Mouse (Mus musculus): ENCODE results near the gene Plcb3.
"Not testable (repeated sequence)": the region's sequence is repeated elsewhere in the genome, so short reads cannot be mapped to it uniquely, and the experiment has no call there.

Plcb3 gene

GRCm38 (mm10) chr19:6975537-6976521 is at the start of gene Plcb3:
Plcb3 (minus strand) TSS chr19:6976470.
- peak; percentile 76 for DNase-seq

- peak; percentile 71 for DNase-seq
These were observed 44.0 kb upstream of the Plcb3 start for GRCm38 (mm10) chr19:7020224-7020641.

- DNase-seq, result no peak
These were observed 42.9 kb upstream of the Plcb3 start, which contains the start of gene Fermt3 for GRCm38 (mm10) chr19:7019191-7019590. Fermt3 (minus strand) TSS chr19:7019469.

GRCm38 (mm10) chr19:7018546-7018945 is 42.3 kb upstream of the Plcb3 start:
- no peak for DNase-seq

GRCm38 (mm10) chr19:7017541-7018457 is 41.5 kb upstream of the Plcb3 start:
- no peak for DNase-seq

- DNase-seq, result no peak
These were observed 38.3 kb upstream of the Plcb3 start for GRCm38 (mm10) chr19:7014481-7015135.

GRCm38 (mm10) chr19:7013984-7014383 is 37.7 kb upstream of the Plcb3 start:
- peak; percentile 31 for DNase-seq

- no peak for DNase-seq
These were observed 36.2 kb upstream of the Plcb3 start for GRCm38 (mm10) chr19:7012426-7012825.

- no peak for DNase-seq
These were observed 30.8 kb upstream of the Plcb3 start for GRCm38 (mm10) chr19:7006892-7007593.

- no peak for DNase-seq
These were observed 23.2 kb upstream of the Plcb3 start for GRCm38 (mm10) chr19:6999360-7000063.

- no peak for DNase-seq
These were observed 21.5 kb upstream of the Plcb3 start for GRCm38 (mm10) chr19:6997721-6998290.

- DNase-seq, result peak; percentile 94
These were observed 19.7 kb upstream of the Plcb3 start, which contains the start of the genes Nudt22 and Trpt1 for GRCm38 (mm10) chr19:6996006-6996405. Nudt22 (minus strand) TSS chr19:6996117. Trpt1 (plus strand) TSS chr19:6996131.

- DNase-seq, result no peak
These were observed 19.2 kb upstream of the Plcb3 start for GRCm38 (mm10) chr19:6995255-6995991.

GRCm38 (mm10) chr19:6994489-6994888 is 18.2 kb upstream of the Plcb3 start:
- DNase-seq, result no peak

- no peak for DNase-seq
These were observed 17.7 kb upstream of the Plcb3 start for GRCm38 (mm10) chr19:6994002-6994401.

GRCm38 (mm10) chr19:6993011-6993770 is 16.9 kb upstream of the Plcb3 start:
- no peak for DNase-seq

GRCm38 (mm10) chr19:6992011-6992858 is 16.0 kb upstream of the Plcb3 start, which contains the start of gene Dnajc4:
Dnajc4 (minus strand) TSS chr19:6992572.
- DNase-seq, result peak; percentile 98

GRCm38 (mm10) chr19:6991166-6991565 is 14.9 kb upstream of the Plcb3 start:
- not testable (repeated sequence) for DNase-seq
